Mouse (Mus musculus) stomach, postnatal 0 days (tissue): ENCODE measurements at regions not wholly inside any gene's neighbourhood (a gene's known extent, or its start where the extent isn't known, plus 50 kb on each side); places are given as distances from the start of the nearest gene placed in this dataset.

Source experiments
- ATAC-seq: fragments of 200-750 bp; cut with Nextera tagmentation; 2 replicates; pipeline ENCODE4 v1.8.0; 2017; ENCODE audit not compliant: low FRiP score, low TSS enrichment
- DNase-seq: peaks from one replicate; pipeline ENCODE4 v3.0.0-alpha.2; 2016; ENCODE audit warnings: low spot score
- H3K27ac ChIP-seq: fragments of 300-500 bp; sonication (generic); replicated peaks from 2 replicates; pipeline ENCODE4 v1.5.1; 2014; ENCODE audit warnings: mild to moderate bottlenecking, control low read depth
- H3K27me3 ChIP-seq: fragments of 300-500 bp; sonication (generic); 2 replicates; pipeline ENCODE4 v1.6.1; 2014; ENCODE audit warnings: low read length; ENCODE audit not compliant: control insufficient read depth, insufficient read depth
- H3K36me3 ChIP-seq: fragments of 300-500 bp; sonication (generic); 2 replicates; pipeline ENCODE4 v1.6.1; 2014; ENCODE audit warnings: low read length, mixed read lengths; ENCODE audit not compliant: control insufficient read depth, insufficient read depth
- H3K4me1 ChIP-seq: fragments of 300-500 bp; sonication (generic); replicated peaks from 2 replicates; pipeline ENCODE4 v1.6.1; 2014; ENCODE audit warnings: antibody characterized with exemption; ENCODE audit not compliant: control insufficient read depth, insufficient read depth
- H3K4me2 ChIP-seq: fragments of 300-500 bp; sonication (generic); replicated peaks from 2 replicates; pipeline ENCODE4 v1.6.1; 2014; ENCODE audit warnings: low read depth, mild to moderate bottlenecking, control low read depth, moderate library complexity
- H3K4me3 ChIP-seq: fragments of 300-500 bp; sonication (generic); 2 replicates; pipeline ENCODE4 v1.5.1; 2014; ENCODE audit warnings: low read depth, low read length, control low read depth
- H3K9ac ChIP-seq: fragments of 300-500 bp; sonication (generic); 2 replicates; pipeline ENCODE4 v1.6.1; 2014; ENCODE audit warnings: mild to moderate bottlenecking, low read length, control low read depth, mixed read lengths
- H3K9me3 ChIP-seq: fragments of 300-500 bp; sonication (generic); 2 replicates; pipeline ENCODE4 v1.6.1; 2016; ENCODE audit warnings: low read length; ENCODE audit not compliant: control insufficient read depth
- CTCF ChIP-seq: IDR thresholded peaks from 2 replicates; pipeline ENCODE4 v1.5.1; 2016; ENCODE audit warnings: antibody characterized with exemption, low read depth, mild to moderate bottlenecking, moderate library complexity
- EP300 ChIP-seq: optimal IDR thresholded peaks from 2 replicates; pipeline ENCODE3; 2016; ENCODE audit warnings: antibody characterized with exemption
- WGBS: fragments of 180-500 bp; shearing (Covaris S2); extraction: QIAGEN DNeasy Blood & Tissue Kit; methylation state at CpG from one replicate; pipeline ENCODE4 v1.1.7; 2014; 5-methylcytosine and 5-hydroxymethylcytosine counted together

DNA sequence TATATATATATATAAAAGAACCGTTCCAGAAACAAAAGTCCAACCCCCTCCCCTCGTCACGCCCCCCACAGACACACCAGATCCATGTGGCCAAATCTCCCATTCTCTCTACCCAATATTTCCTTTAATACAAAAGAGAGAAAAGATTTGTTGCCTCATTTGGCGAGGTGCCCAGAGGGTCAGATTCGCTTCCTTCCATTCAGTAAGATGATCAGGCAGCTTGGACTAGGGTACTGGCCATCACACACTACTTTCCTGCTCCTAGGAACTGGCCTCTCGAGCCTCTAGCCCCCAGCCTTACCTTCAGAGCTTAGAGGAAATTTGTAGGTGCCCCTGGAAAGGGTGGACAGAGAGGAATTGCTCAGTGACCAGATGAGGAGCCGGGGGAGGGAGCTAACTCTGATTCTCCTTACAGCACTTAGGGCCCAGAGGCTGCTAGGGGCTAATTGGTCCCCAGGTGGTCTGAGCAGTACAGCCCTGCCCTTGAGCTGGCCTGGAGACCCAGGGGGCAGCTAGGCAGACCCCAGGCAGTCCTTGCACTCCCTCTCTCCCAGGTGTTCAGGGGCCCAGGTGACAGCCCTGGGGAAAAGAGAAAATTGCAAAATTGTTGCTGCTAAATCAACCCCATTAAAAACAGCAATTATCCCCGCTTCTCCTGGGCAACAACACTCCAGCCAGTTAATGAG is 470.4 kb upstream of the Mgmt start:
- no peak overlapping the region for H3K4me2 ChIP-seq
- no peaks in the 10 kb centered on the region for H3K27me3 ChIP-seq
- H3K9ac ChIP-seq, result no peak overlapping the region
- 64% methylated on average over 8 of the region's 8 CpGs for WGBS
- no peaks in the 10 kb centered on the region for H3K36me3 ChIP-seq
- ATAC-seq, result no peak
- no peak overlapping the region for H3K27ac ChIP-seq
- H3K4me1 ChIP-seq, result no peaks in the 10 kb centered on the region
- H3K9me3 ChIP-seq, result no peaks in the 10 kb centered on the region
- TF ChIP-seq CTCF, result no peak
- TF ChIP-seq EP300, result no peak
- H3K4me3 ChIP-seq, result no peak overlapping the region
- no peak for DNase-seq

DNA sequence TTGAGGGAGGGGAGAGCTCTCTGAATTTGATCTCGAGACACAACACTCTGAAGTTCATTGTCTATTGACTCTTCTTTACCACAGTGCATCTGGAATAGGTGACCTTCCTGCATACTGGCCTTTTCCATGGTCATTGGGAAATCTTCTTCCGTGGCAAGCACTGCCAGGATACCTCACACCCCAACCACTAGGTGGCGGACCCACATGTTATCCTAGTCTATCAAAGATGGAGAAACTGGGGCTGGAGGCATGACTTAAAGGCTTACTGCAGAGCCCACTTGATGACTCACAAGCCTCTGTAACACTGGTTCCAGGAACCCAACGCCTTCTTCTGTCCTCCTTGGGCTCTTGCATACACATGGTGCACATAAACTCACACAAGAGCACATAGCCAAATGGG is 467.2 kb upstream of the Mgmt start:
- Histone ChIP-seq H3K36me3 (no peaks in the 10 kb centered on the region), H3K4me3 (no peak overlapping the region), H3K27ac (no peak overlapping the region), H3K27me3 (no peaks in the 10 kb centered on the region), H3K4me2 (no peak overlapping the region), H3K9me3 (no peaks in the 10 kb centered on the region), H3K9ac (no peak overlapping the region), H3K4me1 (no peaks in the 10 kb centered on the region)
- TF ChIP-seq CTCF (peak; percentile 51), EP300 (no peak)
- no peak for ATAC-seq
- DNase-seq, result no peak
- 69% methylated on average over 4 of the region's 4 CpGs for WGBS

DNA sequence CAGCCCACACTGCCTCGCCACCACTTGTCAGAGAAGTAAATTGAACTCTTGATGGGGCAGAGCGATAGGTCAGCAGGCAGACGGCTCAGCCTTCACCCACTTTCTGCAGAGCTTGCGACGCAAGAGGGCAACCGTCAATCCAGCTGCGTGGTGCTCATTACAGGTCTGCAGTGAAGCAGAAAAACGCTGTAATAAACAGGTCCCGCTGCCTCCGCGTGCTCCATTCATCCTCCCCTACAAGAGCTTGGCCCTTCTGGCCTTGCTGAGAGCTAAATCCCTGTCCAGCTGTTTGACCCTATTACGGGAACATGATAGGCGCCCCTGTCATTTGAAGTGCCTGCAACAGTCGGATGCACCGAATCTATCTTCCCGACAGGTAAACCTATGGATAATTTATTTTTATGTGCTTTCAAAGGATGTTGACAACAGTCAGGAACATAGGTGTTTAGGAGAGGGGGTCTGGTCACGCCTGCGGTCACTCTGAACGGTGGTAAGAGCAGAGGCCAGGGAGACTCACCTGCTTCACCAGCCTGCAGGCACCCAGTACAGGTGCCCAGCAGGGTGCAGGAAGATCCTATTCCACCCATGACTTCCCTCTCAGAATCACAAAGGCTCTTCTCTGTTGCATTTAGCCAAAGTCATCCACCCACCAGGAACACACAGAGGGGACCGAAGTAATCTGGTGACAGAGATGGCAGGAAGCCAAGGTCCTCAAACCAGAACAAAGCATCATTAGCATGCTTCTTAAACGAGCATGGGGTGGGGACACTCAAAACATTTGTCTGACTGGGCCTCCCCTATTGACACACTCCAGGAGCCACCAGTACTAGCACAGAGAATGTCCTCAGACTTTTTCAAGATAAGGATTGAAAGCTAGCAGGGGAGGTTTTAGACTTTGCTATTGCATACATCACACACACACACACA is 464.1 kb upstream of the Mgmt start:
- no peak for TF ChIP-seq EP300
- TF ChIP-seq CTCF, result no peak
- no peaks in the 10 kb centered on the region for H3K36me3 ChIP-seq
- no peak overlapping the region for H3K27ac ChIP-seq
- 63% methylated on average over 21 of the region's 21 CpGs for WGBS
- H3K9ac ChIP-seq, result no peak overlapping the region
- H3K9me3 ChIP-seq, result no peaks in the 10 kb centered on the region
- no peak overlapping the region for H3K4me2 ChIP-seq
- ATAC-seq (no peak), DNase-seq (no peak)
- H3K27me3 ChIP-seq, result no peaks in the 10 kb centered on the region
- H3K4me3 ChIP-seq, result no peak overlapping the region
- H3K4me1 ChIP-seq, result no peaks in the 10 kb centered on the region

DNA sequence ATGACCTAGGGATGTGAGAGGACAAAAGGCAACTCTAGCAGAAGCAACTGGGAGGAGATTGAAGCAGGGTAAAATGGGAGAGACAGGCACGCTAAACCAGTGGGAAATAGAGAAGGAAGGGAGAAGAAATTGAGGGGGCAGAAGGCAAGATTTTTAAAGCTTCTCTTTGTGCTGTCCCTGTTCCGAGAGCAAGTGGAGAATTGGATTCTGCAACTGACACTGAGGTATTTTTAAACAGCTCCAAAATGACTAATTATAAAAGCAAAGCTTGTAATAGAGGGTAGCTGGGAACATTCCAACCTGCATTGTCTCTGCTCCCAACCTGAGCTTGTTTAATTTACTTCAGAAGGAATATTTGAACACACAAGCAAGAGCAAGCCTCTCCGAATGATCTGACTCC is 460.7 kb upstream of the Mgmt start:
- TF ChIP-seq CTCF (no peak), EP300 (no peak)
- no peaks in the 10 kb centered on the region for H3K9me3 ChIP-seq
- H3K27ac ChIP-seq, result no peak overlapping the region
- H3K4me3 ChIP-seq, result no peak overlapping the region
- no peak overlapping the region for H3K4me2 ChIP-seq
- no peaks in the 10 kb centered on the region for H3K4me1 ChIP-seq
- H3K27me3 ChIP-seq, result no peaks in the 10 kb centered on the region
- WGBS, result 42% methylated on average over 3 of the region's 3 CpGs
- ATAC-seq, result no peak
- no peak for DNase-seq
- no peak overlapping the region for H3K9ac ChIP-seq
- no peaks in the 10 kb centered on the region for H3K36me3 ChIP-seq

DNA sequence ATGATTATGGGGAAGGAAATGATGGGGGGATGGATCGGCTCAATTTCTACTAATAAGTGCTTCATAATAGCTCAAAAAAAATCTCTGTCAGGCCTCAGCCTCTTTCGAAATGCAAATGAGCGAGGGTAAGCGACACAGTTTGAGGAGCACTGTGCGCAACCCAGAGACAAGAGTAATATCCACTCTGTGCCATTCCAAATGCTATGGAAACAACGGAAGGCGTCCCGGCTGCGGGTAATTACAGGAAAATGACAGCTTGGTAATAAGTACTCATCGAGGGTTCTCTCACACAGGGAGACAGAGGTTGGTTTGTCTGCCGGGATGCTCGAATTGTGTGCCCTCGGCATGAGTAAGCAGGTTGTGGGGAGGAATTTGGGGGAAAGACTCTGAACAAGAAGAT is 459.9 kb upstream of the Mgmt start:
- Histone ChIP-seq H3K4me3 (no peak overlapping the region), H3K4me1 (no peaks in the 10 kb centered on the region), H3K4me2 (no peak overlapping the region), H3K9ac (no peak overlapping the region), H3K36me3 (no peaks in the 10 kb centered on the region), H3K9me3 (no peaks in the 10 kb centered on the region), H3K27me3 (no peaks in the 10 kb centered on the region), H3K27ac (no peak overlapping the region)
- DNase-seq (no peak), ATAC-seq (no peak)
- TF ChIP-seq EP300 (no peak), CTCF (no peak)
- WGBS, result 95% methylated on average over 13 of the region's 13 CpGs

DNA sequence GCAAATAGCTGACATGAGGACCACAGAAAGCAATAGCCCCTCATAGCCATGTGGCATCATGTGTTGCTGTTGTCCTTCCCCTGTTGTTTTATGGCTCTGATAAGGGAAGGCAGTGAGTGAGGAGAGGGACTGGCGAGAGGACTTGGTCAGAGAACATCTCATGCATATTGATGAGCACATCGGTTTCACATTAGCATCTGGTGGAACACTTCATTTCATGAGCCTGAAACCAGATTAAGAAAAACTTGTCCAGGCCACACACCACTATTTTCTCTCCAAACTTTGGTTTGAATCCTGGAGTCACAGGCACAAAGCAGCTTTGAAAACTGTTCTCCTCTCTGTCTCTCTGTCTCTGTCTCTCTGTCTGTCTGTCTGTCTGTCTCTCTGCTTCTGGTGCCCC is 451.0 kb upstream of the Mgmt start:
- DNase-seq (no peak), ATAC-seq (no peak)
- no peak overlapping the region for H3K4me2 ChIP-seq
- no peak for TF ChIP-seq CTCF
- TF ChIP-seq EP300, result no peak
- WGBS, result 82% methylated on average over 2 of the region's 2 CpGs
- no peaks in the 10 kb centered on the region for H3K27me3 ChIP-seq
- H3K9me3 ChIP-seq, result no peaks in the 10 kb centered on the region
- H3K27ac ChIP-seq, result no peak overlapping the region
- no peak overlapping the region for H3K4me3 ChIP-seq
- no peaks in the 10 kb centered on the region for H3K4me1 ChIP-seq
- no peak overlapping the region for H3K9ac ChIP-seq
- H3K36me3 ChIP-seq, result no peaks in the 10 kb centered on the region
